Mouse (Mus musculus) lung, postnatal 10 days (tissue): ENCODE data around the gene Gpr182.
A peak's percentile ranks its signal among the peaks of the same experiment; 100 is the strongest.
"Not testable (repeated sequence)": the region's sequence is repeated elsewhere in the genome, so short reads cannot be mapped to it uniquely, and the experiment has no call there.

Experiments
- DNase-seq: peaks from one replicate; pipeline ENCODE4 v3.0.0; 2021

Gpr182 gene

GRCm38 (mm10) chr10:127751548-127751947 is at the start of gene Gpr182:
TSS of gene Gpr182 (minus strand) at chr10:127751732.
- peak; percentile 70 for DNase-seq

GRCm38 (mm10) chr10:127800891-127801290 is 49.4 kb upstream of the Gpr182 start, which contains the start of gene Rdh16:
TSS of gene Rdh16 (plus strand) at chr10:127801152.
- DNase-seq, result no peak

DNA sequence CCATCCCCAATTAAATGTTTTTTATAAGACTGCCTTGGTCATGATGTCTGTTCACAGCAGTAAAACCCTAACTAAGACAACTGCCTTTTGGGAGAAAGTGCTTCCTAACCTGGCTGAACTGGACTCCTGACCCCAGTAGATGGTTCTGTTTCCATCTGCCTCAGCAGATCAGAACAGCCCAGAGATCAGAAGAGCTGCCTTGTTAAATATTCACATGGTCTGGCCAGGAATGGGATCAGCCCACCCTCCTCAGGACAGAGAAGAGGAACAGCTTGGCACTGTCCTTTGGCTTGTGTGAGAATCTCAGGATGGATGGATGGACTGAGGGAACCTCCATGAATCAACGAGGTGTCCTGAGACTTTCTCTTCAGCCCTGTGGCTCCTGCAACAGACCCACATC is 47.8 kb upstream of the Gpr182 start:
- no peak for DNase-seq

DNA sequence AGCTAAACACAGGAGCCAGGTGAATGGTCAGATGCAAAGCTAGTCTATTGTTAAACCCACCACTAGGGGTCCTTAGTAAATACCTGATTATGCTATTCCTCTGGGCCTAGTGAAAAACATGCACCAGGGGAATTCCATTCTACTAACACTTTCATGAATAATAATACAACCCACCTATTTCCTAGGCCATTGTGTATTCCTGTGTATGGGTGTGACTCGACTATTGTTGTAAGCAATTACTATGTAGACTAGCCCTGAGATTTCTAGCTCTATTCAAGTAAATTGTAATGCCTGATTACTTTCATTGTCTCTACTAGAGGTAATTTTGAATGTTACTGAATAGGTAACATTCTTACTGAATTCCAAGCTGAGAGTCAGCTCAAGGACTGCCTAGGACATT is 33.9 kb upstream of the Gpr182 start:
- DNase-seq, result not testable (repeated sequence)

DNA sequence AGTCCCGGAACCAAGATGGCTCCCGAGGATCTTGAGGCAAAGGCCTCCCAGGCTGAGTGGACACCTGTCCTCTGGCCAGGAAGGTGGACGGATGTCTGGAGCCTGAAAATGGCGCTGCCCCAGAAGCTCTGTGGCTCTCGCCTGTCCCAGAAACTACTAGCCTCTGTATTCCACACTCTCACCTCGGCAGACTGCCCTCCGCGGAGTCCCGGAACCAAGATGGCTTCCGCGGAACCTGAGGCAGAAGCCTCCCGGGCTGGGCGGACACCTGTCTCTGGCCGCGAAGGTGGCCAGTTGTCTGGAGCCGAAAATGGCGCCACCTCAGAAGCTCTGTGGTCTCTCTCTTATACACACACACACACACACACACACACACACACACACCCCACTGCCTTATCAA is 30.8 kb upstream of the Gpr182 start:
- DNase-seq, result not testable (repeated sequence)

DNA sequence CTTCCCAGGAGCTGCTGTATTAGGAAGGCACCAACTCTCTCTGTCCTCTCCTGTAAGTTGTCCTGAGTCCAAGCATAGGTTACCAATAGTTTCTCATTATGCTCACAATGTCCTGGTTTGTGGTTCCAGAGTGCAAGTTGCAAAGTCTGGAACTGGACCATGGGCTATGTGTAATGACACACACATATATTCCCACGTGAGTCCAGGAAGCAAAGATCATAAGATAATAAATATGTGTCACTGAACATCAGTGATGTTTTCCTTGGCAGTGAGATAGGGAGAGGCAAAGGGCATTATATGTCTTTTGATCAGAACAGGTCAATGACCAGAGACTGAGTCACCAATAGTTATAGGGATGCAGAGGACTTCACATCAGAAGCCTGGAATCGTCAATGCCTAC is 24.5 kb upstream of the Gpr182 start, which contains the start of gene Rdh9:
TSS of gene Rdh9 (plus strand) at position 376 of the 400 bp plus-strand sequence.
- no peak for DNase-seq

- no peak for DNase-seq
Measured at GRCm38 (mm10) chr10:127766564-127766963, 15.0 kb upstream of the Gpr182 start.

DNA sequence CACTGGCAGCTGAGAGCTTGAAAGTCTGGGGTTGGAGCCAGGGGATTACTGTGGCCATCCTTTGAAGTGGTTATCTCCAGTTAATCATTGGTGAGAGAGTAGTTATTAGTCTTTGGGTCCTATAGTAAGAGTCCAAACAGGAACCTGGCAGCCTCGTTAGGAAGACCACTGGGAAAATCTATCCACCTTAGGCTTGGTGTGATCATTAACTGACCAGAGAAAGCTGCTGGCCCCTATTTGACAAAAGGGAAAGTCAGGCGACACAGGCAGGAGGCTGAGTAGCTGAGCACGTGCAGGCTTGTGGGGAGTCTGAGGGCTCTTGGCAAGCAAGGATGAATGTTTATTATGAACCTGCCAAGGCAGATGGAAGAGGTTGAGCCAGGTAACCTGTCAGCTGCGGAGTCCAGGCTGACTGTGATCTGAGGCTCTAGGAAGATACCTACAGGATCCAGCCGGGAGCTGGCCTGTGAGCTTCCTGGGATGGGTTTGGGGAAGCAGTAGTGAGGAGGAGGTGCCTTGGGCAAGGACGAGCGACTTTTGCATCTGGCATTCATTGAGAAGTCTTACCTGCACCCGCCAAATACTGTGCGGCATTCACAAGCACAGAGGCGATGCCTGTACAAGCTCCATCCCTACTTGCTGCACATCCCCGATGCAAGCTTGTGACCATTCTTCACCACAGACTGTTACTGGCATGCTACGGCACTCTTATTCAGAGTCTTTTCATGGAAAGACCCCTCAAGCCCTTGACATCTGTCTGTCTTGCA is 12.6 kb upstream of the Gpr182 start:
- DNase-seq, result no peak

DNA sequence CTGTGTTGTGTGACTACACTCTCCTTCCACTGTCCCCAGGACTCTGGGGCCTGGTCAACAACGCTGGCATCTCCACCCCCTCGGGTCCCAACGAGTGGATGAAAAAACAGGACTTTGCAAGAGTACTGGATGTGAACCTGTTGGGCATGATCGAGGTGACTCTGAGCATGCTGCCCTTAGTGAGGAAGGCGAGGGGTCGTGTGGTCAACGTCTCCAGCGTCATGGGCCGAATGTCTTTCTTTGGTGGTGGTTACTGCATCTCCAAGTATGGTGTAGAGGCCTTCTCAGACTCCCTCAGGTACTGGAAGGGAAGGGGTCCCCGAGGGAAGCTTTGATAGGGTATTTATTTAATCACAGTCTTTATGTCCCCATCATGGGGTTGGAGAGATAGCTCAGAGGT is 11.4 kb upstream of the Gpr182 start:
- DNase-seq, result not testable (repeated sequence)

GRCm38 (mm10) chr10:127759181-127760110 is 7.9 kb upstream of the Gpr182 start, which contains the start of the genes Rdh1 and Rdh16f1:
TSS of gene Rdh1 (plus strand) at chr10:127759721.
TSS of gene Rdh16f1 (plus strand) at chr10:127759787.
- no peak for DNase-seq

- peak; percentile 66 for DNase-seq
Measured at GRCm38 (mm10) chr10:127755770-127756468, 4.4 kb upstream of the Gpr182 start.

DNA sequence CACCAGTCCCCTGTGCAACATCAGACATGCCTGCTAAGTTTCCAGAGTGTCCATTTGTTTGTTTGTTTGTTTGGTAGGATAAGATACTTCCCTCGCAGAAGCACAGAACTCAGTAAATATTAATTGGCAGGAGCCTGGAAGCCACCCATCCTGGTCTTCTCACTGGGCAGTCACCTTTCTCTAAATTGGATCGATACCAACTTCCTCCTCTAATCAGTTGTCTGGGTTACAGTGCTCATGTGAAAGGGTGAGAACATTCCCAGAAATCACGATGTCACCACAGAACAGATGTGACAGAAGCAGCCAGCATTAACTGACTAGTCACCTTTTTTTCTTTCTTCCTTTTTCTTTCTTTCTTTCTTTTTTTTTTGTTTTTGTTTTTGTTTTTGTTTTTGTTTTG is 3.7 kb upstream of the Gpr182 start:
- no peak for DNase-seq

DNA sequence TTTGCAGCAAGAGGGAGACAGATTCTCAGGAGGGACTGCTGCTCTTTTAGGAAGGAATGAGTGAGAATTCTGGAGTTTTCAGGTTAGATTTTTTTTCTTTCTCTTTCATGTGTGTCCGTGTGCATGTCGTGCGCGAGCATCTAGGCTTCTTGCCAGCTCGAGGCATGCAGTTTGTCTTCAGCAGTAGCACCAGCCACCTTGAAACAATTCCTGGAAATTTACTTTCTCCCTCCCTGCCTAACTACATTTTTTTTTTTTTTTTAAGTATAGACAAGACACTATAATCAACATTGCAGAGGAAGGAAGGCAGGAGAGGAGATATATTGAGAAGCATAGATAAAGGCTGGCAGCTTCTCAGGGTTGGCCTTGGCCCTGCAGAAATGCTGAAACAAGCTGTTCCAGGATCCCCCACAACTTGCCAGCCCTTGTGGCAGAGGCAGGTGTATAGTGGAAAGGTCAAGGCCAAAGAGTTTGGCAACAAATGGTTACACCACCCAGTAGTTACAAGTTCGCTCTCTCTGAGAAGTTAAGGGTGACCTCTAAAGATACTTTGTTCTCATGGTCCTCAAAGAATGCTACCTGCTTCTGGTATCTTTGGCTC is 3.1 kb upstream of the Gpr182 start:
- DNase-seq, result peak; percentile 70

DNA sequence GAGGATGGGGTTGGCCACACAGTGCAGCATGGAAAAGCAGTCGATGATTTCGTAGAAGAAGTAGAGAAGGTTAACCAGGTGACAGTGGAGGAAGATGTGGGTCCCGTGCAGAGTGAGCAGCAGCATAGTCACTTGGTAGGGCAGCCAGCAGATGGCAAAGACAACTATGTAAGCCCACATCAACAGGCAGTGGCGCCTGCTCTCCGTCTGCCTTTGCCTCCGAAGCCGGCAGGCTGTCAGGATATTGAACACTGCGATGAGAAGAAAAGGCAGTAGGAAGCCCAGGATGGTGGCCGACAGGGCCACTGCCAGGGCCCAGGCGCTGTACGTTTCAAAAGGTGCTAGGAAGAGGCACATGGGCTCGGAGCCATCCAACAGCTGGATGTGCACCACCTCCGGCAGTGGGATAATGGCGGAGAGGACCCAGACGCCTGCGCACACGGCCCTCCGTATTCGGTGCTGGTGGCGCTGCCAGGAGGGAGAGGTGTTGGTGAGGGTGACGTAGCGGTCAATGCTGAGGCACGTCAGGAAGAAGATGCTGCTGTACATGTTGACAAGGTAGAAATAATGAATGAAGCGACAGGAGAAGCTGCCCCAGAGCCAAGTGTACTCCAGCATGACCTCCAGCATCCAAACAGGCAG is 1.3 kb downstream of the Gpr182 start:
- DNase-seq, result no peak

GRCm38 (mm10) chr10:127748847-127749612 is 2.5 kb downstream of the Gpr182 start:
- DNase-seq, result peak; percentile 63

GRCm38 (mm10) chr10:127747254-127747653 is 4.3 kb downstream of the Gpr182 start:
- no peak for DNase-seq

DNA sequence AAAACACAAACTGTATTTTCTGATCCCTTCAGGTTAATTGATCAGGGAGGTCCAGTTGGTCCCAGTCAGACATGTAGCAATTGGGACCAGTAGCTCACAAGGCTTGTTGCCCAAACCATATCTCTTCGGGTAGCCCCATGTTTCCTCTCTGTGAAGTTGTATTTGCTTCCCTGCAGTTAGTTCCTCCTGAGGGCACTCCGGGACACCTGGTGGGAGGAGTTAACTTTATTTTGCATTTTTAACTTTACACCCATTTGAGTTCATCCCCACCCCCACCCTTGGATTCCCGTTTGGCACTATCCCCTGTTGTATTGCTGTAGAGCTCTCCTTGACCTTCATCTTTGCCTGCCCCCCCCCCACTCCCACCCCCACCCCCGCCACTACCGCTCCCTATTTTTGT is 5.6 kb downstream of the Gpr182 start:
- no peak for DNase-seq

GRCm38 (mm10) chr10:127744661-127745060 is 6.9 kb downstream of the Gpr182 start:
- peak; percentile 68 for DNase-seq

DNA sequence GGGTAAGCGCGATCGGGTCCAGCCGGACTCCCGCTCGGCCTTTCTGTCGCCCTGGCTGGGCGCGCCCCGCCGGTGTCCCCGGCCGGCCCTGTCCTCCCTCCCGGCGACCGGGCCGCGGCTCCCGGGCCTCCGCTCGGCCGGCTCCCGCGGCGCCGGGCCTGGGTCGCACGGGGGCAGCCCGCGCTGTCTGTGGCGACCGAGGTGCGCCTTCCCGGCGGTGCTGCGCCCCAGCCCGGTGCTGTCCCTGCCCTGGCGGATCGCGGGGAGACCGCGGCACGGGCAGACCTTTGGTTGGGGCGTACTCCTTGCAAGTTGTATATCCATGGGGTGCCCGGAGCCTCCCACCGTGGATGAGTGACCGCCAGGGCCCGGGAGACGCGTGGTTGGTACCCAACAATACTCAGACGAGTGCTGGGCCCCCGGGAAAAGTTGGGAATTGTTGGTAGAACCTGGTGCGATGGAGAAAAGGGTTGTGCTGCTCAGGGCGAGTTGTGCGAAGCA is 11.8 kb downstream of the Gpr182 start:
- peak; percentile 40 for DNase-seq

DNA sequence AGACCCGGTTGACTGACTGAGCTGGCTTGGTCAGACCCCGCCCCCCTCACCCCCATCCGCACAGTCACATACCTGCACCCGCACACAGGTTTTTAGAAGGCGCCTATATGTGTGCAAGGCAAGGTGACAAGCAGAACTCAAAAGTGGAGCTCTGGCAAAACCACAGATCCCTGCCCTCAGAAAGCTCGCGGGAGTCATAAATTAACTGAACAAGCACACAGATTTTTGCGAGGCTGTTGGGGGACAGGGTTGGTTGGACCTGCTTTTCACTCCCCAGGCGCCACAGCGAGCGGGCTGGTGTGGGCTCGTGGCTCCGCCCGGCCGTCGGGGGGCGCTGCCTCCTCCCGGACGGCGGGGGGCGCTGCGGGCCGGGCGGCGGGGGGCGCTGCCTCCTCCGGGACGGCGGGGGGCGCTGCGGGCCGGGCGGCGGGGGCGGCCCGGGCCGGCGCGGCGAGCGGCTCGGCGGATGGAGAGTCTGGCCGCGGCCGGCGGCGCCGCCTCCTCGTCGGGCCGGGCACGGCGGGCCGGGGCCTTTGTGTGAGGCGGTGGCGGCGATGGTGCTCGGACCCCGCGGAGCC is 12.4 kb downstream of the Gpr182 start, which contains the start of gene Zbtb39:
TSS of gene Zbtb39 (plus strand) at position 456 of the 578 bp plus-strand sequence.
- DNase-seq, result peak; percentile 85
